Mouse (Mus musculus) spleen, postnatal 4 days (tissue): Measurements from ENCODE around the gene Wwox.

Experiments
- DNase-seq, 2 experiments: peaks; one replicate each; pipeline ENCODE4 v3.0.0; 2022; ENCODE audit warnings: low spot score in 2 of 2

The Wwox gene

DNA sequence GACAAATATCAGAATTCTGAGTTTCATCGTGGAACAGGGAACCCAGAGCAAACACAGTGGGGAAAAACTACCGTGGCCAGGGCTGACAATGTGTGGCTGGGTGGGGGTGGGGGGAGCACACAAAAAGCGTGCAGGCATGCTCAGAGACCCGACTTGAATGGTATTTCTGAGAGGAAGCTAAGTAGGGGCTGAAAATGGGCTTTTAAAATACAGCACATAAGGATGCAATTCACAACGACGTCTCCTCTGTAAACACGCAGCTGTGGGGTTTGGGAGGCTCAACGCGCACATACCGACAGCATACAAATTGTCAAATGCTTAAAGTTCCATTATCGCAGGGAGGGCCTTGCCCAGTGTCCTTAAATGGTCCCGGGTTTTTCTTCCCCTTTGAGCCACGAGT lies 783.1 kb downstream of the Wwox start:
- DNase-seq = no peak

DNA sequence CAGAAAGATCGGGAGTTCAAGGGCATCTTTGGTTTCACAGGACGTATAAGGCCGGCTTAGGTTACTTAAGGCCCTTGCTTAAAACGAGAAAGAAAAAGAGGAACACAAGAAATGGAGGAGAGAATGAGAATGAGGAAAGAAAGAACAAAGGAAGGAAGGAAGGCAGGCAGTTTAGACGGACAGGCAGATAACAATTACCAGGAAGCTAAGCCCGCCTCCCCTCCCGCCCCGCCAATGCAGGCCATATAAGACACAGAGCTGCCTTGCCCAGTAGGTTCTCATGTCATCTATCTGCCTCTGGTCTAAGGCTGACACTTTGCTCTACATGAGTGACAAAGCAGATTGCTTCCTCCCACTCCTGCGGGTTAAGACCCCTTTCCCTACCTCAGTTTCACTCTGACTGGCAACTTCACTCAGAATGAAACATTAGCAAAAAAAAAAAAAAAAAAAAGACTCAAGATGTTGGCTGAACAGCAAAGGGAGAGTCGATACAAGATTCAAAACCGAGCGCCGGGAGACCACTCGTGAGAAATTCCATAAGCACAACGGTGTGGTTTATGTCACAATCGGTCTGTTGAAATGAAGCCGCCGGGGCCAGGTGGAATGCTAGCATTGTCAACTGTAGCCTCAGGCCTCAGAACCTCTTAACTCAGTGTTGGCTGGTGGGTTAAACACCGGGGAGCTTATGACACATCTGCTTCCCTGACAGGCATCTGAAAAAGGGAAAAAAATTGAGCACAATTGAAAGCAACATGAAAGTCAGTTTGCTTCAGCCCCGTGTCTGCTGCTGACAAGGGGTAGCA lies 787.5 kb downstream of the Wwox start:
- no peak for DNase-seq

DNA sequence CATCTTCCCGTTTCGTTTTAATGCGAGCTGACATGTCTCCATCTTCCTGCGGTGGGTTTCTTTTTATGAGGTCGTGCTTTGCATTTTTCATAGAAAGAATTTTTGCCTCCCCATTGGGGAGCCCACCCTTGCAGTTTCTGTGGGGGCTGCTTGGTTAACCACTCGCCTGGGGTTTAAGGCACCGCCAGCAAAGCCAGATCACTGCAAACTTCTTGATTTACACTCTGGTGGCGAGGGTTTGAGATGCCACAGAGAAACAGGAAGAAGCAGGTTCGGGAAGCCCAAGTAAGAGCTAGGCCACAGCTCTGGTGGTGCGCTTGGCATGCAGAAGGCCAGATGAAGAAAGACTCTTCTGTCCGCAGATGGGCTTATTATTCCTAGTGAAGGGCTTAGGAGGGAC lies 789.4 kb downstream of the Wwox start:
- DNase-seq = no peak

DNA sequence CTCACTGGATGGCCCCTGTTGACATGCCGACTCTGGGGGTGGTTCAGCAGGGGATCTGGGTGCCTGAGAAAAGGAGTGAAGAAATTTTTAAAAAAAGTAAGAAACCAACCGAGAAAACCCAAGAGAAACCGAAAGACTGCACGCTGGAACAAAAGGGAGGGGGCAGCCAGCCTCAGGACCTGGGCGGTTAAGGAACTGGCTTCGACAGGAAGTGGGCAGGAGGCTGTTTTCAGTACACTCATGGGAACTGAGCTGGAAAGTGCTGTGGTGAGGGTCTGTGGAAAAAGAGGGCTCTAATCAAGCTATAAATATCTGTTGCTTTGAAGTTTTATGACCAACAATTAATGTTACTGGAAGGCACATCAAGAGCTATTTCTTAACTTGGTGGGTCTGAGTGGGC lies 794.6 kb downstream of the Wwox start:
- DNase-seq = no peak

DNA sequence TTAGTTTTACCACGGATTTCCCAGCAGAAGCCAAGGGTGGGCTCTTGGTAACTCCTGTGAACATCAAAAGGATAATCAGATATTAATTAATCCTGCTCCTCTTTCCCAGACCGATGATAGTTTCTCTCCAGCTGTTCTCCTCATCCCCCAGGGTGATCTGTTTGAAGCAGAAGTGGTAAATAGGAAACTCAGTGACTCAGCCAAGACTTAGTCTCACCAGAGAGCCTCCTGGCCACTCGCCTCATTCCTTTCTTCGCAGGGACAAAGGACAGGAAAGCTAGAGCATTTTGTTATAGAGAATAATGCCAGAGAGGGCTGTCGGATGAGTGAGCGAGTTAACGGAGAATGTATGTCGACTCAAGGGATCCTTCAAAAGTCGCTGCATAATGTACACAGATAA lies 798.1 kb downstream of the Wwox start:
- no peak for DNase-seq

DNA sequence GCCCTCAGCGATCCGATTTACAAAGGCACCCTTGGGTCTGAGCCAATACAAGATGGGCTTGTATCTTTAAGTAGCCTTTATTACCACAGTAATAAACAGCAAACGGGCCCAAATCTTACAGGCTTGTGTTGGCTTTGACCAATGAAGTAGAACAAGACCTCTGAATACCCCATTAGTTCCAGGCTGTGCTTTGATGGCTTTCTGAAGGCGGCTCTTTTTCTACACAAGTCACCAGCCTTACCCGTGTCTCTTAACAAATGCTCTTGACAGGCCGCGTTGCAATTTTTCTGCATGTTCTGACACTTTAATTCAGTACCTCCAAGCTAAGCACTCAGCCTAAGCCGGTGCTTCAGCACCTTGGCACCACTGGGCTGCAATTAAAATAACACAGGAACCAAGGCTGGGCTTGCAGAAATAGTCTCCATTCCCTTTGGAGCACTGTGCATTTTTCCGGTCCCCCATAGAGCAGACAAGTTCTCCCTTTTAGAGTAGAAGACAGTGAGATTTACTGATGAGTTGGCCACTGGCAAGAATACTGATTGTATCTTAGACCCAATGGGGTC lies 804.1 kb downstream of the Wwox start:
- no peak for DNase-seq

DNA sequence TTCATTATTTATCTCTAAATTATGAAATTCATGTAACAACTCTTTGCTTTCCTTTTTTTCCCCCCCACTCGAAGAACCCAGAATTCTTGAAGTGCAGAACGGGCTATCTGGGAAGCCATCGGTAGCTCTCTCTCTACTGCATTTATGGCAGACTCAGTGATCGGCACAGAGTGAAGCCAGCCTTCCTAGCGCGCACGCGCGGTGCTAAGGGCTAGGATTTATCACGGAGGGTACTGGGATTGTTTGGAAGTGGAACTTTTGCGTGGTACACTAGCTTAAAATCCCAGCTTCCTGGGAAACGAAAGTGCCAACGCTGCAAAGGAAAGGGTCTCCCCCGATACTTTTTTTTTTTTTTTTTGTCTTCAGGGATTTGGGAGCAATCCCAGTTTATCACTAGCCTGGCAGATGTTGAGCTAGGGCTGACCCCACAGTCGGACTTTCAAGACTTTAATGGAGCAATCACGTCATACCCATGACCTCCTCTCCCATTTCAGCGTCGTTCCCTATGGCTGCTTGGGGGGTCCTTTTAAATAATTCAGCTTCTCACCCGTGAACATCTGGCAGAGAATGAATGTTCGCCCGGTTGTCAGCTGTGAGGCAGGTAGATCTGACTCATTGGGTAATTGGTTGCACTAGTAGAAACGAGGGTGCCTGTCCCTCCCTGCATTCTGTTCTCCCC lies 810.4 kb downstream of the Wwox start:
- no peak for DNase-seq

DNA sequence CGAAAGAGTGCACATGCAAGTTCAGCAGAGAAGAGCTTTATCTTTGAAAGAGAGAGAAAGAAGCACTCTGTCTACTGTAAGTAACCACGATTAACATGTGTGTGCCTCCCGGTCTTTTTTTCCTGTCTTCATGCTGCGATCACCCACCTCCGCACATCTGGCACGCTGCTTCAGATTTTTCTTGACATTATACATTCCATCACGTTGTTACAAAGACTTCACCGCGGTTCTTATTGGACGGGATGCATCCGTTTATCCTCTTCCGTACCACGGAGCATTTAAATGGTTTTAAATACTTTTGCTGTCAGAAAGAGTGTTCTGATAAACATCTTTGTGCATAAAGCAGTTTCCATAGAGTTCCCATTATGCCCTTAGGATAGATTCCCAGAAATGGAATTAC lies 816.1 kb downstream of the Wwox start:
- DNase-seq = no peak

DNA sequence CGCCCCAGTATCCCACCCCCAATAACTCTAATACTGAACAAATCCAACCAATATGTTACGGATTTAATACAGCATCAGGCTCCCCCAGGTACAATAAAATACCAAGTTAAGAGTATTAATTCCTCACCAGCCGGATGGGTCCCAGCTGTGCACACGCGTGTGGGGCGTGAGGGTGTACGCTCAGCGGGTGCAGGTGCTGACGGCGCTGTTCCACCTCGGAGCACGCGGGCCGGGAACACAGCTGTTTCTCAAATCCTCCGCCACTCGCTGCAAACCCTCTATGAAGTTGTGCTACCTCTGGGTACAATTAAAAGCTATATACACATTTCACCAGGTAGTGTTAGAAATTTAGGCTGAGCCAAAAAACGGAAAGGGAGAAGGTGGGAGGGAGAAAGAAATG lies 818.0 kb downstream of the Wwox start:
- no peak for DNase-seq

DNA sequence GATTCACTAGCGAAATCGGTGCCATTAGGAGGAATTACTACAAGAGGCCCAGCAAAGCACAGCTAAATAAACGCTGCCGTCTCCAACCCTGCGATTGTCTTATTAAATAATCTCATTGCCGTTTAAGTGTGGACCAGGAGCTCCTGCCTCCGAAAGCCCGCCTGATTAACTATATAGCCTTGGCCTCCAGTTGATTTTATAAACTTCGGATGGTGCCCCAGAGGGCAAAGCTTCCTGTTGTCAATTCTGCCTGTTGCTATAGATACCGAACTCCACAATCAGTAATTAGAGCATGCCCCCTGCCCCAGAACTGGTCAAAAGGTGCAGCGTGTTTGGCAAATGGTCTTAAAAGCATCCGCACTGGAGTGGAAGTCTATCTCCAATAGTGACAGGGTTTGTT lies 820.4 kb downstream of the Wwox start:
- no peak for DNase-seq

DNA sequence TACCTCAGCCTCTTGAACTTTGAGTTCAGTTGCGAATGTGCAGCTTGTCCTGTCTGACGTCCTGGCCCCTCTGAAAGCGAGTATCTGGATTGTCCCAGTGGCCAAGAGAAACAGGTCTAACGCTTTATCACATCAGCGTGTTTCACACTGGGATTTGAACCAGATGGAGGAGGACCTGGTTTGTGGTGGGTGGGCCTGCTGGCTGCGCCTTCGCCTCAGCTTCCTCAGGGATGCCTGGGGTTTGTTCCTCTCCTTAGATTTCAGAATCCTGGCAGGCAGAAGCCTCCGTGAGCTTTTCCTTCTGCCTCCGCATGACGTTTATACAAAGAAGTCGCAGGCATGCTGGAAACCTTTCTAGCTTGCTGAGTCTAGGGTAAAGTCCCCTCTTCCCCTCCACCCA lies 827.7 kb downstream of the Wwox start:
- DNase-seq = no peak

DNA sequence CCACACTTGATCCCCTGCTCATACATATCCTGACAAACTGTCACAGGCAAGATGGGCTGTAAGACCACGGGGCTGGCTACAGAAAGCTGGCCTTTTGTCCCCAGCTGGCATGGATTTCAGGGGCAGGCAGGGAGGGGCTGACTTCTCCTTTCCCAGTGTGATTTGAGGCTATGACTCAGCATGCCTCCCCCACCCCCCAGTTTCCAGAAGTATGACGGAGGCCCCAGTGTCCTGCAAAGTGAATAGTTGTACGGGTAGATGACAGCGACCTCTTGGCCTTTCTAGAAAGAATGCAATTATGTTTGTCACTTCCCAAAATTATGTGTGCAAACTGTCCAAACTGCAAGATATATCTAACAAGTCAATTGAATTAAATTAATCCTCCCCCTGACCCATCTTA lies 830.1 kb downstream of the Wwox start:
- no peak for DNase-seq

DNA sequence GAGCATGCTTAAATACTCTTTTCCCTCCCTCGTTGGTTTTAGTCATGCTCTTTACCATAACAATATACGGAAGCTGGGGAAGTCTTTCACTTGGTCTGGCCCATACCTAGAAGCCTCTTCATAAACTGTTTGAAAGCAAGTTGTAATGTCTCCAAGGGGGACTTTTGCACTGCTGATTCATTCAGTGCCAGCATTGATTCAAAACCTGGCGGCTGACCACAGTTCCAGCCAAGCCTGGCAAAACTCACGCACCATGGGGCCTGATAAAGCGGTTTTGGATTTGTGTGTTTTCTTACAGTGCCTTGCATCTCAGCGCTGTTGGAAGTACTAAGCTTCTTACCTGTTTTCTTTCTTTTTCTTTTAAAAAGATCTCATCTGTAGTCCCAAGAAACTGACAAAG lies 834.5 kb downstream of the Wwox start:
- DNase-seq = no peak

DNA sequence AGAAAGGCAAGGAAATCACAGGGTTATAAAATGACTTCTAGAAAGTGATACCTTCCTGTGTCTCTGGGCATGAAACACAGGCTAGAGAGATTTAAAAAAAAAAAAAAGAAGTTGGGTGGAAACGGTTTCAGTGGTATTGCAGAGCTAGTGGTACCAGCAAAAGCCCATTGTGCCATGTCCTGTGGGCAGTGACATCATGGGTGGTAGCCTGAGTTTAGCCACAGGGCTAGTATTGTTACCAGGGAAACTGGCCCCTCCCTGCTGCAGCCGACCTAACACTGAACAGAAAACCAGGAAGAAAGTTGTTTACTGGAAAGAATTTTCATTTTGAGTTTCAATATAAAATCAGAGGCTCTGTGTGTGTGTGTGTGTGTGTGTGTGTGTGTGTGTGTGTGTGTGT lies 836.8 kb downstream of the Wwox start:
- no peak for DNase-seq

DNA sequence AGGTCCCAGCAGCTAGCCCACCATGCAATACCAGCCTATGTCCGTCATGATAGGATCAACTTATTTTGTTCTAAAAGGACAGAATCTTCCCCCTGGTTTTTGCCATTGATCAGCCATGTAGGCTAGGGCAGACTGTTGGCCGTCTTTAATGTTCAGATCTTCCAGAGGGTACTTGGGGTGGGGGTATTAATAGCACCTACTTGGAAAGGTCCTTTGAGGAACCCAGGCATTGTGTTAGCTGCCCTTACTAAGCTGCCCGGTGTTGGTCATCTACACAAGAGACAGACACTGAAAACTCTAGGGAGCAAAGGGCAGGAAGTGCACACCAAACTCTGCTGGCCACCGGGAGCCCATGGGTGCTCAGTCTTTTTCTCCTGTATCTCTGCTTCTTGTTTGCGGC lies 838.8 kb downstream of the Wwox start:
- no peak for DNase-seq

DNA sequence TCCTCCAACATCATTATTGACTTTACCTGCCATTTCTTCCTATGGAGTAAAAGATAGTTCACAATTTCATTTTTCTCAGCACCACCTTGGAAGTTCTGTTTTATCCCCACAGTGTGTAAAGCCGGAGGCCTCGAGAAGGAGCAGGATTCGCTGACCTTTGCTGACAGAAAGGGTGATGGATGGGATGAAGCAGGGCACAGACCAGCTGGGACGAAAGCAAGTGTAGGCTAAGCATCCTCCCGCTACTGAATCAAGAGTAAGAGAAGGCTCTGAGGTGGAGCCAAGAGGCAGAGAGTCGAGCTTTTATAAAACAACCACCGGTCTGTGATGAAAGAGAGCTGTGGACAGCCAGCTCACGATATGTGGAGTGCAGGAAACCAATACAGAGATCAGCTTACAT lies 850.8 kb downstream of the Wwox start:
- DNase-seq = no peak

DNA sequence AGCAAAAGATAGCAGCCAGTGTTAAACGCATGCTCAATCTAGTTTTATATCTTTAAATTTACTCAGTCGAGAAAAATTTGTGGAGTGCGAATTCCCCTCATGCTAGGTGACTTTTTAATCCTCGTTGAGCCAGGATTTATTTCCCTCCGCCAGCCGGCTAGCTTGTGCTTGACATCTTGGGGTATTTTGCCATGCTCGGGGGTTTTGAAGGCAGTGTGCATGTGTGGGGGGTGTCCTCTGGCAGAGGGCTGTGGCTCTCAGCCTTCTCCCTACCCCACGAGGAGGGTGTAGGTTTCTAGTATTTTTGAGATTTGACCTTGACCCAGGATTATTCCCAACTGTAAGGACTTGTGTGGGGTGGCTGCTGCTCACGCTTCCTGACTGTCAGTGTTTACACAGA lies 857.3 kb downstream of the Wwox start:
- no peak for DNase-seq

DNA sequence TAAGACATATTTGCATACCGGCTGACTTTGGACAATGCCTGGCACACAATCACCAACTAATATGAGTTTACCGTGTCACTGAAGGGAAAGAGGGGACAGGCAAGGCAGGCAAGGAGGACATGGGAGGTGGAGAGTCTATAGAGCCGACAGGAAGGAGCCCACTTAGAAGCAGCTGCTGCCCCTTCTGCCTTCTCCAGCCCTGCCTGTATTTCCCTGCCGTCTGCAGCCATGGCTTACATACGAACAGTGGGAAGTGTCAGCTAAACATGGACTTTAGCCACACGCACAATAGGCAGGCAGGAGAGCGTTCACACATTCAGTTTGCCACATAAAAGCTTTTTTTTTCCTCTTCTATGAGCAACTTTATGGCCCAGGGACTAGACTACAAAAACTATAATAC lies 863.0 kb downstream of the Wwox start:
- DNase-seq = no peak

DNA sequence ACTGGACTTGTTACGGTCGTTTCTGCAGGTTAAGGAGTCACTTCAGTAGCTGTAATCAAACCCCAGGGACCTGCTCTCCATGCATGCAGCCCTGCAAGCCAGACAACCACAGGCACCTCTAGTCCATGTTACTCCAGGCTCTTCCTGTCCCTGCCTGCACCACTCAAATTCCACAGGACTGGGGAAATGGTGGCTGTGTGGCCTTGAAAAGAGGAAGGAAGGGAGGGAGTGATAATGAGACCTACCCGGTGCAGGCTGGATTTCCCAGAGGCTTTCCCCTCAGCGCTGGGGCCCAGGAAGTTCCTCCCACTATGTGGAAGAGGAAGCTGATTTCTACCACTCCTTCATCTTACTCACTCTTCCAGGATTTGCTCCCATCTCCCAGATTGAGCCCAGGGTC lies 868.0 kb downstream of the Wwox start:
- no peak for DNase-seq

DNA sequence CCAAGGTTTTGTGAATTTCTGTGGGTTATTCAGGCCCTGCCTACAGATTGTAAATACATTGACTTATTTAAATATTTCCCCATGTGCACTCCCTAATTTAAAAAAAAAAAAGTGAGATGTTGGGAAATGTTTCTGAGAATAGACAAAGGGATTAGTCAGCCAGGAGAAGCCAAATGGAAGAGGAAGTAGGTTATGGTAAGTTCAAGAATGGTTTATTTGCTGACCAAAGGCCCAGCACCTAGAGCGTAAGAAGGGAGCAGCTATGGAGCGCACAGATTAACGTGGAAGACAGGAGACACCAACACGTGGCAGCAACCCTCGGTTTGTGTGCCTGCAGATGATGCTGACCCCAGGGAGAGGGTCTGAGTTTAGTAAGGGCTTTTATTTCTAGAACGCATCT lies 871.5 kb downstream of the Wwox start:
- DNase-seq = no peak

DNA sequence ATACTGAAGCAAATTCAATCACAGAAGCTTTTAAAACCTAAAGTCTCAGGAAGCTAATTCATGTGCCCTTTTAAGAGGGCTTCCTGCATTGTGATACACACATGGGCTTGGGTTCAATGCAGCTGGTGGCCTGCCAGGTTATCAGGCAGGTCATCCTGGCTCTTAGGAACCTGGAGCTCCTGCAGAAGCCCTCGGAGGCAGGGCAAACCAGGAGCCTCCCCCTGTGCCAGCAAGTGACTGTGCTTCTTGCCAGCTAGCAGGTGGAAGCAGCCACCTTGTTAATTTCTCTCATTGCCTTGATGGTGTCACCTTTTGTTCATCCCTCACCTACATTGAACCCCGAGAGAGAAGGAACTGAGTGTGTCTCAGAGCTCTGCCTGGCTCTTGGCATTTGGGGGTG lies 872.9 kb downstream of the Wwox start:
- DNase-seq = no peak

DNA sequence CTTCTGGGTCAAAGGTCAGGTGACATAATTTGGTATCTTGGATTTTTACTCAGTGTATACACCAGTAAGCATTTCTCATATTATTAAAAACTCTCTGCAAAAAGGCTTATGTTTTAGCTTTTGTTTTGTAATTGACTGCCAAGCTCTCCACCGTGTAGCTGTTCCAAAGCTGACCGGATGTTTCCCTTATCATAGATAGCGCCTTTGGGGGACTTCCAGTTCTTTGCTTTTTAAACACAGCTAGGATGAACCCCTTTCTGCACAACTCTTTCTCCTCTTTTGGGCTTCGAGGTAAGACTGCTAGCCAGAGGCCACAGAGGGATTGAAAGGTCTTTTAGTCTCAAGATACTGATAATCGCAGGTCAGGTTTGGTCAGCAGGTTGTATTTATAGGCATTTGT lies 883.0 kb downstream of the Wwox start:
- DNase-seq = no peak

DNA sequence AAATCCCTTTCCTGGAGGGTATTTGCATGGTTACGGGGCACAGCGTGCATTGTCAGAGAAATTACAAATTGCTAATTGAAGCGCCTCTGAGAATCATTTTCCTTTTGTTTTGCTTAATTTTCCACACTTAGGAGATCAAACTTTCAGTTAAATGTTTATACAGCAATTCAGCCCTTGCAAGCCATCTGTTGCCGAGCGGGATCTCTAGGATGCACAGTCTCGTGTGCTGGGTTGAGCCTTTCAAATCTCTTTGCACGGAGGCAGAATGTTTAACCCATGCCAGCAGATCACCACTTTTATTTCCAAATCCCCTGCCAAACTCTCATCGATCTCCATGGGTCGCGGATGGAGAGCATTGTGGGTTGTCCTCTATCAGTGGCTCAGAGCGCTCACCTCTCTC lies 891.2 kb downstream of the Wwox start:
- DNase-seq = no peak
